Mouse (Mus musculus): Measurements from ENCODE around the gene Pkd1l2.

The Pkd1l2 gene

DNA sequence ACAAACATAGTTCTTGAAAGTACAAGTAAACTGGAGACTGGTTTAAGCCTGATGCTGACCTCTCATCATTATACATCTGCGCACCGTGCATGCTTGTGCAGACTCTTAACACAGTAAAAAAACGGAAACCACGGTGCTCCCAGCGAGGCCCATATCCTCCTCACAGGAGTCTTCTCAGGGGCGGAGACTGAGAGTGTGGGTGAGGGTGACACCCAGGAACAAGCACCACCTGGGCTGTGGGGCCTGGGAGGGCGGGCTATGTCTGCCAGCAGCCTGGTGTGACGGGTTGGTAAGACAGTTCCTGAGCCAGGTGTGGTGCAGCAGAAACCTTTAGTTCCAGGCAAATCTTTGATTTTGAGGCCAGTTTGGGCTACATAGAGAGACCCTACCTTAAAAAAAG is 129.8 kb downstream of the Pkd1l2 start:
- no peak for DNase-seq

DNA sequence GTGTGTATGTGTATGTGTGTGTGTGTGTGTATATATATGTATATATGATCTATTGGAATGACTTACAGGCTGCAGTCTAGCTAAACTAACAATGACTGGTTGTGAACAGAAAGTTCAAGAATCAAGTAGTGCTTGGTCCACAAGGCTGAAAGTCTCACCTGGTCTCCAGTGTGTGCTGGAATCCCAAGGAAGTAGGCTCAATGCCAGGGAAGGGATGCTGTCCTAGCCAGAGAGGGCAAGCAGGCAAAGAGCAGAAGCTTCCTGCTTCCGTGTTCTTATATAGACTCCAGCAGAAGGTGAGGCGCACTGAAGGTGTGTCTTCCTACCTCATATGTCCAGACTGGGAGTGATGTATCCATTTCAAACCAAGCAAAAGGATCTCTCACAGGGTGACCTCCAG is 130.5 kb downstream of the Pkd1l2 start:
- no peak for DNase-seq

DNA sequence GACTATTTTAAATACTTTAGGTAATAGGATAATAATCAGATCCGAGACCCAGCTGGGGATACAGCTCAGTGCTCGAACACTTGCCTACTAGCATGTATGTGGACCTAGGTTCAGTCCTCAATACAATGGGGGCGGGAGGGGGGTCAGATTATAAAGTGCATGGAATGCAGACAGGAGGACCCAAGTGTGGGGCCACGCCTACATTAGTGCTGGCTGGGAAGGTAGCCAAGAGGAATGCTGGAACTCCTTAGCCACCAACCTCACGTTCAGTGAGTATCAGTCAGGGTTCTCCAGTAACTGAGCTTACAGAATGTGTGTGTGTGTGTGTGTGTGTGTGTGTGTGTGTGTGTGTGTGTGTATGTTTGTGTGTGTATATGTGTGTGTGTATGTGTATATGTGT is 130.9 kb downstream of the Pkd1l2 start:
- DNase-seq = peak; percentile 33

DNA sequence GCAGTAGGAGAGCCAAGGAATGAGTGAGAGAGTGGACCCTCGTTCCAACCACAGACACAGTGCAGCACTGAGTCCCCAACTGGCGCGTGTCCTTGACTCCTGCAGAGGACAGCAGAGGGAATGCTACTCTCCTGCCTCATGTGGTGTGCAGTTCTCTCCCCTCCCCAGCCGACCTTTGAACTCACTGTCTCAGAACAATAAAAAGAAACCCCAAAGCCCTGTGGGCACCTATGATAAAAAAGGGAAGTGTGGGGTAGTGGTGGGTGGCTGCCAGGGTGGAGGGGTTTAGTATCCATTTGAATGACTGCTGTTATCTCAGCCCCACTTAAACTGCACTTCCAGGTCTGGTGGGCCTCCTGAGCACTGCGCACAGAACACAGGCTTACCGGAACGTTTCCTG is 134.7 kb downstream of the Pkd1l2 start:
- no peak for DNase-seq

DNA sequence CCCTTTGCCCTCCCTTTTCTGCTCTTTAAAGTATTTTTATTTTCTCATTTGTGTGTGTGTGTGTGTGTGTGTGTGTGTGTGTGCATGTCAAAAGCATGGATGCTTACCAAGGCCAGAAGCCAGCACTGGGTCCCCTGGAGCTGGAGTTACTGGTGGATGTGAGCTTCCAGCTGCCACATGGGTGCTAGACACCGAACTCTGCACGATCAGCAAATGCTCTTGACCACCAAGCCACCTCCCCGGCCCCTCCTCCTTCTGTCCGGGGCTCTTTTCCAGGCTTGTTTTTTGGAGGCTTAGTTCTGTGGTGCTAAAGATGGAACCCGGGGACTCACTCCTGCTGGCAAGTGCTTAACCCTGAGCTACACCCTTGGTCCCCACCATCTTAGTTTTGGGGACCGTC is 135.4 kb downstream of the Pkd1l2 start:
- no peak for DNase-seq

DNA sequence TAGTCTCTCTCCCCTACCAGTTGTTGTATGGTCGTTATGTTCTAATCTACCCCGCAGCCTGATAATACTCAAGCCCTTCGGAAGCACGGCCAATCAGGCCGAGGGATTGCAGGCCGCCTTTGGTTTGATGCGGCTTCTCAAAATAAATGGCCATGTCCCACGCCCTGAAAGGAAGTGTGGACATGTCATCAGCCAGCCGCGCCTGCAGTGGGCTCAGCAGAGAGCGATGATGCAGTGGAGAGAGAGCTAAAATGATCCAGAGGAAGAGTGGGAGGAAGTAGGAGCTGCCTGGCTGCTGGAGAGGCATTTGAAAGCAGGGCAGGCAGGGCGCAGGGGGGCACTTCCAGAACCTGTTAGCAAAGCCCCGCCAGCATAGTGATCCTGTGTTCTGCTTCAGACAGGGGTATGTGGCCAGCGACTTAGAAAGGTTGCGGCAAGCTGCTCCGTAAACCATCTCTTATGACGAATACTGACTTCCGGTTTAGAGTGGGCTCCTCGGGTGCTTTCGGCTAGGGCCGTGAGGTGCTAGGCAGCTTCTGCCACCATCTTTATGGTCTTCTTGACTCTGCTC is 135.9 kb downstream of the Pkd1l2 start:
- DNase-seq = no peak
